Mouse (Mus musculus): ENCODE results near the gene Car10.

GRCm38 (mm10) chr11:93144544-93144943 lies 46.7 kb downstream of the Car10 start:
- no peak for TF ChIP-seq POLR2AphosphoS2 (IDR thresholded peaks at IDR 0.05; ENCODE audit: insufficient read length, low read depth)
- no peak for TF ChIP-seq MYOD1 (IDR thresholded peaks at IDR 0.05; ENCODE audit: control insufficient read depth in 1 of 3, insufficient read length in 2 of 3, low read depth in 2 of 3)
- TF ChIP-seq USF1 (IDR thresholded peaks at IDR 0.05; ENCODE audit: low read depth), result no peak
- TF ChIP-seq POLR2A (IDR thresholded peaks at IDR 0.05; ENCODE audit: insufficient read length, low read depth), result no peak
- no peak for TF ChIP-seq CEBPB (IDR thresholded peaks at IDR 0.05; ENCODE audit: insufficient read depth, poor library complexity, severe bottlenecking)
- TF ChIP-seq MAX (IDR thresholded peaks at IDR 0.05; ENCODE audit: low read depth), result no peak
- TF ChIP-seq TCF3 (IDR thresholded peaks at IDR 0.05; ENCODE audit: insufficient read length, low read depth), result no peak
- no peak for TF ChIP-seq TCF12 (IDR thresholded peaks at IDR 0.05; ENCODE audit: insufficient read depth, poor library complexity, severe bottlenecking)
- TF ChIP-seq MYOG (IDR thresholded peaks at IDR 0.05; ENCODE audit: control insufficient read depth in 1 of 3, insufficient read depth in 1 of 3, insufficient read length in 2 of 3, low read depth in 2 of 3), result no peak
- no peak for TF ChIP-seq REST (IDR thresholded peaks at IDR 0.05; ENCODE audit: insufficient read depth, insufficient read length)
